Mouse (Mus musculus): ENCODE measurements around the gene Ccdc148. TPM values are rescaled to one million over a fixed set of nuclear protein-coding genes. Genes with fewer than 3 reads are reported as not detected.

The Ccdc148 gene
- total RNA-seq, 2 experiments from 2014 or later, result 12.6 to 13.8 TPM

DNA sequence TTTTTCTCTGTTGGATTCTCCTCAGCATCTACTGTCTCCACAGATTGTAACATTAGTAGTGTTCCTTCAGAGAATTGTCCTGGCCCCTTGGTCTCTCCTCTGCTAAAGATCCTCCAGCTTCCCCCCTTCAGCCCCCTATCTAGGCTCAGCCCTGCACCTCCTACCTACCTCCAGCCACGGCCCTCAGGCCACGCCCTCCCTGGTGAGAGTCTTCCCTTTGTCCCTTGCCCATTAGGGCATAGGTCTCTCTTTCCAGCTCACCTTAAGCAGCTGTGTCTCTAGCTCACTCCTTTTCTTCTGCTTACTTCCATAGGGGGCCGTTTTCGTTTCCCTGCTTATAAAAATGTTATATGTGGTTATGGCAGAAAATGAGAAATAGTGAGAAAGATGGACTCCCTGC is 23.1 kb upstream of the Ccdc148 start:
- intact Hi-C loops (cut with DNase I), result no loop called here
- no peak for DNase-seq (ENCODE audit: extremely low spot score in 1 of 2, low spot score in 2 of 2)

GRCm38 (mm10) chr2:59181321-59182113 is 21.0 kb upstream of the Ccdc148 start:
- DNase-seq (ENCODE audit: extremely low spot score in 1 of 2, low spot score in 2 of 2), result no peak
- intact Hi-C loops (cut with DNase I), result no loop called here

DNA sequence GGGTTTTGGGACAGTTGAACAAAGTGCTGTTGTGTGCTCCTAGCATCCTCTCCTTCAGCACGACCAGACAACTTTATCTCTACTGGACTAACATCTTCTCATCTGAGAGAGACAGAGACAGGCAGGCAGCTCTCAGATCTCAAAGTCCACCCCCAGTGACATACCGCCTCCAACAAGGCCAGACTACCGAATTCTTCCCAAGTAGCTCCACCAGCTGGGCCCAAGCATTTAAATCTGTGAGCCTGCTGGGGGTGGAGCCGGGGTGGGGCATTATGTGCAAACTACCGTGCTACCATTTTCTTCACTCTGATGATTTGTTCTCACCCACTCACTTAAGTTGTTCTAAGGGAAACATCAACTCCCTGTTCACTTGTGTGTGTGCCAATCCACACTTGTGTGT is 19.0 kb upstream of the Ccdc148 start:
- no peak for DNase-seq (ENCODE audit: extremely low spot score in 1 of 2, low spot score in 2 of 2)
- intact Hi-C loops (cut with DNase I), result no loop called here

GRCm38 (mm10) chr2:59178960-59179359 is 18.5 kb upstream of the Ccdc148 start:
- no peak for DNase-seq (ENCODE audit: extremely low spot score in 1 of 2, low spot score in 2 of 2)
- intact Hi-C loops (cut with DNase I), result no loop called here

GRCm38 (mm10) chr2:59178191-59178590 is 17.7 kb upstream of the Ccdc148 start:
- DNase-seq (ENCODE audit: extremely low spot score in 1 of 2, low spot score in 2 of 2), result peak in 1 of 2 experiments; percentile 58
- intact Hi-C loops (cut with DNase I), result no loop called here

DNA sequence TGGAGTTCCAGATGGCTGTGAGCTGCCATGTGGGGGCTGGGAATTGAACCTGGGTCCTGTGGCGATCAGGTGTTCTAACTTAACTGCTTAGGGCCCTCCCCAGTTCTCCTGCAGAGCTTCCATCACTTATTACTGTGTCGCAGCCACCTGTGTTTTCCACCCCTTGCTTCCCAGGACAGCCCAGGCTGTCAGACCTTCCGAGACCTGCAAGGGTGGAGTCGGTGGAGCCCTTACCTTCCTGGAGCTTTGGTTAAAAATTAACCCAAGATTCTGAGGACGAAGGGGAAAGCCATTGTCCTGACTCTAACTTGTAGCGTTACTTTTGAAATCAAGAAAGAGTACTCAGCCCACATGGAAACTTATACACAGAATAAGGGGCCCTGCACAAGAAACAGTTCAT is 15.4 kb upstream of the Ccdc148 start:
- intact Hi-C loops (cut with DNase I), result no loop called here
- no peak for DNase-seq (ENCODE audit: extremely low spot score in 1 of 2, low spot score in 2 of 2)

DNA sequence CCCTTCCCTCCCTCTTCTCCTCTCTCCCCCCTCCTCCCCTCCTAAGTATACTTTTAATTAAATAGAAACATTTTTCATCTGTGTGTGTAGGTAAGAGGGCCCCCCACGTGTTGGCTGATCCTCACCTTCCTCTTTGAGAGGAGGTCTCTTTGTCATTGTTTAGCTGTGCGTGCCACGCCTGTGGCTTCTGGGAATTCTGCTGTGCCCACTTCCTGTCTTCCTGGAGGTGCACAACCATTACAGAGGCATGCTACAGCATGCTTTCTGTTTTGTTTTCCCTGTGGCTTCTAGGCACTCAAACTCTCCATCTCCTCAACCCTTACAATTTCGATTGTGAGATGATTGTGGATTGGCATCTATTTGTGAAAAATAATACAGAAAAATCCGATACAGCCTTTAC is 11.1 kb upstream of the Ccdc148 start:
- no peak for DNase-seq (ENCODE audit: extremely low spot score in 1 of 2, low spot score in 2 of 2)
- intact Hi-C loops (cut with DNase I), result no loop called here

DNA sequence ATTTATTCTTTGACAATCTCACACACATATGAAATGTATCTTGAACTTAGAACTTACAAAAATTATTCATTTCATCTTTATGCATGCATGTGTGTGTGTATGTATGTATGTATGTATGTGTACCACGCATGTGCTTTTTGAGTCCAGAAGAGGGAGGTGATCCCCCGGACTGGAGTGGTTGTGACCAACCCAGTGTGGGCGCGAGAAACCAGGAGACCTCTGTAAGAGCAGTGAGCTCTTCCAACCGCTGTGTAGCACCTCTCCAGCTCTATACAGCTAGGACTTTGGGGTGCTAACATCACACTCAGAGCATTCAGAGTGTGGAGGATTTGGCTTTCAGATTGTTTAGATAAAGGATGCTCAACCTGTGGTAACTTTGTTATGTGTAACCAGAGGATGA is 10.1 kb upstream of the Ccdc148 start:
- DNase-seq (ENCODE audit: extremely low spot score in 1 of 2, low spot score in 2 of 2), result no peak
- intact Hi-C loops (cut with DNase I), result no loop called here

DNA sequence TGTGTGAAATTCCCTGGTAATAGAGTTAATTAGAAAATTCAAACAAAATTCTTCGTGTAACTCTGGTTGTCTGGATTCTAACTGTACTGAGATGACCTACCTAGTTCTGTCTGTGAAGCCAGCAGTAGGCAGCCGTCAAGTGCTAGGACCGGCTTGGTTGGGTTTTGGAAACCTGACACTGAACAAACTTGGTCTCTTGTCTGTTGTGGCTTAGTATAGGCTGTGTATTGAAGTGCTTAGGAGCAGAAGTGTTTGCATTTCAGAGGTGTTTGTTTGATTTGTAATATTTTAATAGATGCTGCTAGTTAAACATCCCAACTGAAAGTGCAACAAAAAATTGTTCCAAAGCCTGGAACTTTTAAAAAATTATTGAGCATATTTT is 9.7 kb upstream of the Ccdc148 start:
- no peak for DNase-seq (ENCODE audit: extremely low spot score in 1 of 2, low spot score in 2 of 2)
- intact Hi-C loops (cut with DNase I), result no loop called here

DNA sequence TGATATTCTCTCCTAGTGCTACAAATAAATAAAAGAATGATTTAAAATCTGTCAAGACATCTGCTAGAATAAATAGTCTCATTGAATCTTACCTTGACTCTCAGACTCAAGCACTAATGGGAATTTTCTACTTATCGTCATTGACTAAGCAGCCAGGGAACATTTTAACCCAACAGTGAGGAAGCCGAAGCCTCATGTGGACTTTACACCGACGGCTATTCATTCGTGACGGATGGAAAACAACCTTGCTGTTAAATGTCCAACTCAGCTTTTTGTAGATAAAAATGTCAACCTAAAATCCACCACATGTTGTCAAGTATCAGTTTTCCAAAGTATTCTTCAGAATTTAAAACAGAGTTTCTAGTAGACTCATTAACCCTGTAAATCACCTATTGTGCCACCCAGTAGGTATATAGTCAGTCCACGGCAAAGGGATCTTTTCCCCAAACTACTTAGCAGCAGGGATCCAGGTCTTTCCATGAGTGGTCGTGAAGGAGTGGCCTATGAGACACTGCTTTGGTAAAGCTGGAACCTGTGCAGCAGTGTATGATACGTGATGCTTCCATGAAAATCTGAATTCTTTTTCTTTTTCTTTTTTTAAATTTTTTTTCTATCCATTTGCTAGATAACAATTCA is 9.2 kb upstream of the Ccdc148 start:
- DNase-seq (ENCODE audit: extremely low spot score in 1 of 2, low spot score in 2 of 2), result no peak
- intact Hi-C loops (cut with DNase I), result no loop called here

GRCm38 (mm10) chr2:59167830-59168229 is 7.3 kb upstream of the Ccdc148 start:
- intact Hi-C loops (cut with DNase I), result no loop called here
- DNase-seq (ENCODE audit: extremely low spot score in 1 of 2, low spot score in 2 of 2), result no peak

DNA sequence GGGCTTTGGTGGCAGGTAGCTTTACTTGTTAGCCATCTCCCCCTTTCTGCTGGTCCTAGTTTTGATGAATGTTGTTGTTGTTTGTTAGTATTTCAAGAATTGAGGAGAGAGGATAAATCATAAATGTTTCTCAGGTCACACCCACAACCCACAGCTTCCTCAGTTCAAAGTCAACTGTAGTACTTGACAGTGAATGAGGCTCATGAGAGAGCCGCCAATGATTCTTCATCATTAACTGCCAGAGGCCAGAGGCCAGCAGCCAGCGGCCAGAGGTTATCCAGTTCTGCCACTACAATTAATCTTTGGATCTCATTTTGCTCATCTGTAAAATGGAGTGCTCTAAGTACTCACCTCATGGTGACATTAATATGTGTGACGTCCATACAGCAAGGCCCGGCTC is 6.5 kb upstream of the Ccdc148 start:
- DNase-seq (ENCODE audit: extremely low spot score in 1 of 2, low spot score in 2 of 2), result no peak
- intact Hi-C loops (cut with DNase I), result no loop called here

DNA sequence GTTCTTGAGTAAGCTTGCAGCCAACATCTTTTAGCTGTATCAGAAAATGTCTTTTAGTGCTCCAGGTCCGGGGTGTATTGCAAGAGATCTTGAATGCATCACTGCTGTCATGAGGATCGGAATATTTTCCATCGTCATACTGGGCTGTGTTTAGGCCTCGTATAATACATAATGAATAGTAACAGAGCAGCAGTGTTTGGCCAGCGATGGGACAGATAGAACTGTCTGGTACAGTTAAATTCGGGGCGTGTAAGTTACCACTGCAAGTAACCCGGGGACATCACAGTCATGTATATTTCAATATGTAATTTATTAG is 1.8 kb upstream of the Ccdc148 start:
- intact Hi-C loops (cut with DNase I), result loop anchor here (5.0 kb wide), 3 partner anchors 150 to 325 kb away; no protein-coding TSS in a partner anchor
- no peak for DNase-seq (ENCODE audit: extremely low spot score in 1 of 2, low spot score in 2 of 2)

- intact Hi-C loops (cut with DNase I), result loop anchor here (5.0 kb wide), 3 partner anchors 151 to 324 kb away; no protein-coding TSS in a partner anchor
- DNase-seq (ENCODE audit: extremely low spot score in 1 of 2, low spot score in 2 of 2), result peak; percentile 66 to 86
Measured at GRCm38 (mm10) chr2:59161441-59162284, 1.2 kb upstream of the Ccdc148 start.

DNA sequence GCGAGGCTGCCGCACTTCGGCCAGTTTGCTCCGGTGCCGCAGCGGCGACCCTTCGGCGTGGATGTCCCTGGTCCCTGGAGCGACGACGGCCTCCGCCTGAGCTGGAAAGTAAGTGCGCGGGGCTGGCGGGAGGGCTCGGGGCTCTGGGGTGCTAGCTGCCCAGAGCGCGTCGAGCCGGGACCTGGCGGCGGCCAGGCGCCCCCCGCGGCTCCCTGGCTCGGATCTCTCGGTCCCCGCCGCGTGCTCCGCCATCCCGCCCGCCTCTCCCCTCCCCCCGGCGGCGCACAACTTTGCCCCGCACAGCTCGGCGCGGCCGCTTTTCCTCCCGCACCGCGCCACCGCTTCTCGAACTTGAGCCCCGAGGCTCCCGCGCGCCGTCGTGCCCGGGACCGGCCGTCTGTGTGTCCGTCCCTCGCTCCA is 548 bp upstream of the Ccdc148 start:
- DNase-seq (ENCODE audit: extremely low spot score in 1 of 2, low spot score in 2 of 2), result no peak
- intact Hi-C loops (cut with DNase I), result loop anchor here (5.0 kb wide), 3 partner anchors 151 to 324 kb away; no protein-coding TSS in a partner anchor

DNA sequence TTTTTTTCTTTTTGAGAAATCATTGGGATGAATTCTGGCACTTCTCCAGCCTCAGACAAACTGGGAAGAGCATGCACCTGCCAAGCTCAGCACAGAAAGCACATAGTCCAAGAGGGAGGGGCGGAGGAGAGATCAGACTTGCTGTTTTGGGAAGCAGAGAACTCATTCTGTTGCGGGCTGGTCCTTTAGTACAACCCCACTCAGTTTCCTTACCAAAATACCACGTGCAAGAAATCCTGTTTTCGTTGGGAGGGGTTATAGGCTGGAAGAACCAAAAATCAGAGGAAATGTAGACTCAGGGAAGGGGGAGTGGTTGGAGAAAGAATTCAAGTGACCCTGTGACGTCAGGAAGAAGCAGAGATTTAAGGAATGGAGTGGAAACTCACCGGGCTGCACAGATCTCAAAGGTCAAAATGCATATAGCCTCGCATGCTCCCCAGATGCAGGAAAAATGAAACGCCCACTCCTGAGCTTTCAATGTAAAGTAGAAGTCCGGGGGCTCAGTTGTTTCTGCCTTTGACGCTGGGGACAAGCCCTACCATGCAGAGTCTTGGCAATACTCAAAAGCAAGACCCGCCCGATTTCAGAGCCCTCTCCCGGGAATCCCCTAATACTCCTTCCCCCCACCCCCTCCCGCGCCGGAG is 400 bp downstream of the Ccdc148 start:
- intact Hi-C loops (cut with DNase I), result loop anchor here (5.0 kb wide), 3 partner anchors 152 to 323 kb away; no protein-coding TSS in a partner anchor
- peak in 1 of 2 experiments; percentile 34 for DNase-seq (ENCODE audit: extremely low spot score in 1 of 2, low spot score in 2 of 2)

DNA sequence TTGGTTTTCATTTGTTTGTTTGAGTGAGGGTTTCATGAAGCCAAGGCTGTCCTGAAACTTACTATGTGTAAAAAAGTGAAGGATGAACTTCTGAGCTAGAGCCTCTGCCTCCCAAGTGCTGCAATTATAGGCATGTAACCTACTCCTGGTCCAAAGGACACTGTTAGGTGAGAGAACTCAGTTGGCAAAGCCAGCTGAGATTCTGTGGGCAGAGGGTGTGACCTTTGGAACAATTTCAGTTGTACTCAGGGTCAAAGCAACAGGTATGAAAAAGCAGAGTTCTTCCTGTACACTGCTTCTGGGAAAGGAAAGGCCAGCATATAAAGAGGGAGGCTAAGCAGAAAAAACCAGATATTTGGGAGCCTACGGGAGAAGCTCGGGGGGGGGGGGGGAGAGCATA is 2.4 kb downstream of the Ccdc148 start:
- intact Hi-C loops (cut with DNase I), result no loop called here
- DNase-seq (ENCODE audit: extremely low spot score in 1 of 2, low spot score in 2 of 2), result no peak

- intact Hi-C loops (cut with DNase I), result no loop called here
- no peak for DNase-seq (ENCODE audit: extremely low spot score in 1 of 2, low spot score in 2 of 2)
Measured at GRCm38 (mm10) chr2:59155428-59155827, 5.1 kb downstream of the Ccdc148 start.

- intact Hi-C loops (cut with DNase I), result no loop called here
- no peak for DNase-seq (ENCODE audit: extremely low spot score in 1 of 2, low spot score in 2 of 2)
Measured at GRCm38 (mm10) chr2:59131044-59131443, 29.4 kb downstream of the Ccdc148 start.

All from left cerebral cortex, postnatal 10 days (tissue).